Mouse (Mus musculus) frontal cortex, postnatal 14 days (tissue): Measurements from ENCODE around the gene Gm11444.

Experiments
- DNase-seq, 2 experiments: peaks; one replicate each; pipeline ENCODE4 v3.0.0; 2022; ENCODE audit warnings: low spot score in 2 of 2

The Gm11444 gene

DNA sequence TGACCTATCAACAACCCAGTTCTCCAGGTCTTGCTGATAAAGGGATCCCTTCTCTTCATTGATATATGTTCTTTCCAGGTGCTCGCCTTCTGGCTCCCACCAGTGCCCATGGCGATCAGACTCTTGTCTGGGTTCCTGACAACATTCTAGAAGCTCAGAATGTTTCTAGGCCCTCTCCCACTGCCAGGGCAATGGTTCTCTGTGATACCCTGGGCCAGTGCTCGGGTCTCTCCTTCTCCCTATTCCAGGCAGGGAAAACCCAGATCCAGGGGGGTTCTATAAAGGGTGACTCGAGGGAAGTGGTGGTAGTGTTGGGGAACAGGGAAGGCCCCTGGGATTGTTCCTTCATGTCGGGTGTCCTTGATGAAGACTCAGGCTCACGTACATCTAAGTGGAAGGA lies at the start of gene Gm11444:
Gm11444 (minus strand) TSS at position 101 of the 400 bp plus-strand sequence.
- no peak for DNase-seq

GRCm38 (mm10) chr11:85896335-85896985 lies 46.3 kb upstream of the Gm11444 start:
- DNase-seq = no peak

- DNase-seq = no peak
Observed at GRCm38 (mm10) chr11:85894731-85895545, 44.8 kb upstream of the Gm11444 start.

DNA sequence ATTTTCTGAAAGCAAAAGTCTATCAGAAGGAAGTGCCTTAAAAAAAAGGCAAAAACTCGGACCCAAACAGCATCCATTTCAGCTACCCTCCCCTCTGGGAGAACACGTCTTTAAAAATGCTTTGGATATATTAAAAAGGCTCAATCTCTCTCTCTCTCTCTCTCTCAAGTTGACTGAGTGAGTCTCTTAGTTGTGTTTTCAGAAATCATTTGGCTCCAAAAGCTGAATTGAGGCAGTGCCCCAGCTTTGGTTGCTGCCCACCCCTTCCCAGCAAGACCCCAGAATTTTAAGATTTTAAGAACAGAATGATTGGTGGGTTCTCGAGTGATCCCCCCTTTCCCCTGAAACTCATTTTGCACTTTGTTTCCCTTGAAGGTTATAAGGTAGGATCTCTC lies 44.0 kb upstream of the Gm11444 start:
- DNase-seq = no peak

- DNase-seq = no peak
Observed at GRCm38 (mm10) chr11:85893400-85894135, 43.4 kb upstream of the Gm11444 start.

- no peak for DNase-seq
Observed at GRCm38 (mm10) chr11:85892771-85893170, 42.6 kb upstream of the Gm11444 start.

- DNase-seq = no peak
Observed at GRCm38 (mm10) chr11:85891692-85892040, 41.5 kb upstream of the Gm11444 start.

DNA sequence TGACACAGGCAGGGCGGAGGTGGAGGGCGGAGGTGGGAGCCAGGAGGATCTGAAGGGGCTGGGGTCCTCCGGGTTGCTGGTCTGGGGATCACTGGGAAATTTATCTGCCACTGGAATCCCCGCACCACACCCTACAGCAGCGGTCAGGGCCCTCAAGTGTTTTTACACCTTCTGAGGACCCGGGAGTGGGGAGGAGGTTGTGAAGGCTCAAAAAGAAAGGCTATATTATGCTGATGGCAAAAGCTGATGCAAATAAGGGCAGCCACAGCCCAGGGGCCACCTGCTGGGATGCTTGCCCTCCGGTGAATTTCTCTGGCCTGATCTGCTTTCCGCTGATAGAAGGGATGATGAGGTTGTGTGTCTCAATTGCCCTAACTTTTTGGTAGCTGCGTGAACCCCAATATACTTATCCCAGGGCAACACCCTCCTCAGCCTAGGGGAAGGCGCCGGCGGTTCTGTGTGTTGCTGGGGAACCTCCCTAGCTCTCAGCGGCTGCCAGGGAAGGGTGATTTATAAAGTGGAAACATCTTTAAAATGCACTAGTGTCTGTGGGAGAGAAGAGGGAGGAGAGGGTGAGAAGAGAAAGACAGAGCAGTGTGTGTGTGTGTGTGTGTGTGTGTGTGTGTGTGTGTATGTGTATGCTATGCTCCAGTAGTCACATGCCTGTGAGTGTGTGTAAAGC lies 41.0 kb upstream of the Gm11444 start:
- DNase-seq = no peak

- no peak for DNase-seq
Observed at GRCm38 (mm10) chr11:85890563-85890845, 40.4 kb upstream of the Gm11444 start.

GRCm38 (mm10) chr11:85889730-85890562 lies 39.8 kb upstream of the Gm11444 start:
- no peak for DNase-seq

GRCm38 (mm10) chr11:85889056-85889729 lies 39.1 kb upstream of the Gm11444 start:
- DNase-seq = no peak

GRCm38 (mm10) chr11:85888451-85888961 lies 38.4 kb upstream of the Gm11444 start:
- DNase-seq = no peak

- DNase-seq = no peak
Observed at GRCm38 (mm10) chr11:85887801-85888450, 37.8 kb upstream of the Gm11444 start.

DNA sequence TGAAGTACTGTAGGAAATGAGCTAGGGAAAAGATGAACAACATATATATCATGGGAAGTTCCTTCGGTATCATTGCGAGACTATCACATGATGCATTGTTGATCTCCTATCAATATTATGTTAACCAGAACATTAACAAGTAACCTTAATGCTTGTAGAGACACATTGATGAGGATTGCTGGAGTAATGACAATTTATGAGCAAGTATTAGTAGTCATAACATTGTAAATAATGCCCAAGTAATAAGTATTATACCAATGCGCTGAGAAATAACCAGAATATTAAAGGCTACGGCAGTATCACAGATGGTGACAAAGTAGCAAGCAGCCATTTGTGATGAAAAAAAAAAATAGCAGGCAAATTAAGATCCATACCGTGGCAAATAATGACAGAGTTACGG lies 37.1 kb upstream of the Gm11444 start:
- no peak for DNase-seq

GRCm38 (mm10) chr11:85886429-85886785 lies 36.3 kb upstream of the Gm11444 start:
- no peak for DNase-seq

DNA sequence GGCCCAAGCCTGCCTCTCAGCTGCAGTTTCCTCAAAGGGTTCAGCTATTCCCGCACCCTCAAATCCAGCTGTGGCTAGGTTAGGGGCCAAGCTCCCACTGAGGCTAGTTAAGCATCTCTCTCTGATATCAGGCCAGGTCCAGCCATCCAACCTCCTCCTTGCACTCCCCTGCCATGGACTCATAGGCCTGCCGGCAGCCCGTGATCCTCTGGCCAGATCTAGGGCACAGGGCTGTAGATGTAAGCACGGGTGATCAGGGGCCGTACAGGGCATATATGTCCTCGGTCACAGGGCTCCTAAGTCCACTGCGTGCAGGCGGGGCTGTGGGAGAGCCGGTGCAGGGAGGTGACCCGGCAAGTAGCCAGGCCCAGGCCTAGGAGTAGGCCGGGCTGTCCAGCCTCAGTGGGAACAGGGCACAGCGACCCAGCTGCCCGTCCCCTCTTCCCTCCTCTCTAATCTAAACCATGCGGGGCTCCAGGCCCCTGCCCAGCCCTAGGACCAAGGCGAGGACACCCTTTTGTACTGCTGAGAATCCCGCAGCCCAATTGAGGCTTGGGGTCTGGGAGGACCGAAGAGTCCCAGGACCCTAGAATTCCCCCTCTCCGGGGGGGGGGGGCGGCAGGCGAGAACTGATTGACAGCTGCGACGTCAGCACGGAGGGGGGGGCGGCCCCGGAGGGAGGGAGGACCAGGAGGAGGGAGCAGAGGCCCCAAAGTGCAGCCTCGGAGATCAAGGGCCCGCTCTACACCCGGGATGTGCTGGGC lies 35.7 kb upstream of the Gm11444 start, which contains the start of gene Tbx4:
Tbx4 (plus strand) TSS at position 758 of the 764 bp plus-strand sequence.
- no peak for DNase-seq

DNA sequence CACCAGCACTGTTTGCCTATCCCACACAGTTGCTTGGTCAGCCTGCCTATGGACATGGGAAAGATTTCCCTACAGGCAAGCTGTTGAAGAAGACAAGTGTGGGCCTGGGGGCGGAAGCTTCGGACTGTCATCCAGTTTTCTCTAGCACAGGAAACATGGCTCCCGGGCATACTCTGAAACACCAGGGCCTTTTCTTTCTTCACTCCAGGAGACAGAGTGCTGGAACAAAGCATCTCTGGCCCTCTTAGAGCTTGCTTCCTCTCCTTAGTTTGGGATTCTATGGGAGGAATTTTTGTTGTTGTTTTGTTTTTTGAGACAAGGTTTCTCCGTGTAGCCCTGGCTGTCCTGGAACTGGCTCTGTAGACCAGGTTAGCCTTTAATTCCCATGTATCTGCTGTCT lies 34.4 kb upstream of the Gm11444 start:
- no peak for DNase-seq

DNA sequence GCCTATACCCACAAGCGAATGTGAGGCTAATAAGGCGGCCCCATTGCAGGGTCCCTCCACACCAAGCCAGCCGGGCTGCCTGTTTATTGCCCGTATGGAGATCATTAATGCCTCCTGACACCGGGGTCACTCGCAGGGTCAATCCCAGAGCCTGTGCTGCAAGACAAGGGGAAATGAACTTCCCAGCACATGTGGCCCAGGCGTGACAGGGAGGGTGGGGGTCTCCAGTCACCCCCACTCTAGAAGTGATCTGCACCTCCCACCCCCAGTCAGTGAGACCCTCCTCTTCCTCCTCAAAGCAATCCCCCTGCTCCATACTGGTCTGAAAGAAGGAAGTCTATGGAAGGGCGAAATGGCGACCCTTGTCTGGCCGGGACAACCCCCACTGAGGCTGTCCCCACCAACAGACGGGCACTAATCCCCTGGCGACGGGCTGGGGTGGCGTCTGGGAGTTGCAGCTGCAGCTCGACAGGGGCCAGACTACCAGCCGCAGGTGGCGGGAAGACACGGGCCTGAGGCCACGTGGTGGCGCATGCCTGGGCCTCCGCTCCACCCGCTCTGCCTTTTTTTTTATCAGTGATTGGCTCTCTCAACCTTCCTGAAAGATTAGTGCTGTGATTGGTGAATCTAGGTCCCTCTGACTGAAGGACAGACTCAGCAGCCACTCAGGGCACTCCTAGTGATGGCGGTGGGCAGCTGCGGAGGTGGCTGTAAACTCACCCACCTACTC lies 26.1 kb upstream of the Gm11444 start:
- no peak for DNase-seq

GRCm38 (mm10) chr11:85864363-85864762 lies 14.2 kb upstream of the Gm11444 start:
- no peak for DNase-seq
